Comparison of ENCODE assay signal across 10 mouse cellular contexts in genomic region chr8:120144652-120145301, GRCm38 (mm10). TPM values are rescaled to one million over a fixed set of nuclear protein-coding genes. Genes with fewer than 3 reads are reported as not detected.
DNase-seq lines count a peak whose midpoint lies in the region; ATAC-seq and TF ChIP-seq lines count a peak whose summit lies in the region.
"Had no signal": no experiment of that assay in that cellular context is flagged by ENCODE, and none has a peak within 500 bp of the region (broad histone marks: within the 10 kb centered on the region; RNA-seq: fewer than 3 reads in every experiment).

No protein-coding gene starts in this region.

- no peak overlapping the region for H3K4me3 ChIP-seq in intestine, embryonic 16.5 days (ENCODE audit: low read length)
- no peak overlapping the region for H3K4me3 ChIP-seq in intestine, postnatal 0 days (ENCODE audit: low read depth, low read length)
- no peak overlapping the region for H3K4me3 ChIP-seq in forebrain, embryonic 11.5 days (ENCODE audit: low read depth, low read length)
- H3K4me3 ChIP-seq in limb, embryonic 12.5 days (replicated peaks) = no peak overlapping the region
- H3K4me3 ChIP-seq in neural tube, embryonic 14.5 days (ENCODE audit: low read depth, low read length) = no peak overlapping the region
- no peak overlapping the region for H3K4me3 ChIP-seq in intestine, embryonic 15.5 days (replicated peaks)
- H3K4me3 ChIP-seq in liver, embryonic 11.5 days (ENCODE audit: low read depth, low read length) = no peak overlapping the region

- DNase-seq in forebrain, embryonic 11.5 days (ENCODE audit: low spot score) = no peak
- no peak for DNase-seq in layer of hippocampus, postnatal 25 days (ENCODE audit: extremely low spot score in 1 of 2, low spot score in 1 of 2)
- DNase-seq in liver, embryonic 11.5 days (ENCODE audit: low spot score) = no peak

- no peaks in the 10 kb centered on the region for H3K9me3 ChIP-seq in intestine, embryonic 16.5 days (ENCODE audit: control insufficient read depth, low read length)
- H3K9me3 ChIP-seq in intestine, postnatal 0 days (ENCODE audit: control insufficient read depth) = no peaks in the 10 kb centered on the region
- H3K9me3 ChIP-seq in forebrain, embryonic 11.5 days (ENCODE audit: control insufficient read depth, low read length) = no peaks in the 10 kb centered on the region
- H3K9me3 ChIP-seq in limb, embryonic 12.5 days = no peaks in the 10 kb centered on the region
- no peaks in the 10 kb centered on the region for H3K9me3 ChIP-seq in neural tube, embryonic 14.5 days (ENCODE audit: control insufficient read depth, low read length)
- H3K9me3 ChIP-seq in intestine, embryonic 15.5 days = no peaks in the 10 kb centered on the region; the same call in 1 of the 2 replicates
- H3K9me3 ChIP-seq in liver, embryonic 11.5 days (ENCODE audit: control insufficient read depth, low read length) = no peaks in the 10 kb centered on the region

- no peaks in the 10 kb centered on the region for H3K36me3 ChIP-seq in intestine, embryonic 16.5 days (ENCODE audit: control insufficient read depth, insufficient read depth, low read length)
- H3K36me3 ChIP-seq in intestine, postnatal 0 days (ENCODE audit: control insufficient read depth, insufficient read depth) = 0 out of 2 replicates have a peak, but pooled peaks cover 5% of the 10 kb centered on the region
- no peaks in the 10 kb centered on the region for H3K36me3 ChIP-seq in forebrain, embryonic 11.5 days (ENCODE audit: control insufficient read depth, insufficient read depth, low read length)
- H3K36me3 ChIP-seq in limb, embryonic 12.5 days = no peaks in the 10 kb centered on the region
- H3K36me3 ChIP-seq in neural tube, embryonic 14.5 days (ENCODE audit: control insufficient read depth, insufficient read depth, low read length) = no peaks in the 10 kb centered on the region
- H3K36me3 ChIP-seq in intestine, embryonic 15.5 days = no peaks in the 10 kb centered on the region
- no peaks in the 10 kb centered on the region for H3K36me3 ChIP-seq in liver, embryonic 11.5 days (ENCODE audit: control insufficient read depth, insufficient read depth, low read length)

- 49% methylated on average over 12 of the region's 12 CpGs for WGBS in intestine, embryonic 16.5 days
- WGBS in intestine, postnatal 0 days = 55% methylated on average over 12 of the region's 12 CpGs
- 63% methylated on average over 12 of the region's 12 CpGs for WGBS in forebrain, embryonic 11.5 days
- 52% methylated on average over 12 of the region's 12 CpGs for WGBS in limb, embryonic 12.5 days
- WGBS in neural tube, embryonic 14.5 days = 55% methylated on average over 12 of the region's 12 CpGs
- WGBS in intestine, embryonic 15.5 days = 46% methylated on average over 12 of the region's 12 CpGs
- 40% methylated on average over 12 of the region's 12 CpGs for WGBS in liver, embryonic 11.5 days

- no peak overlapping the region for H3K27ac ChIP-seq in intestine, embryonic 16.5 days (ENCODE audit: low read length)
- H3K27ac ChIP-seq in intestine, postnatal 0 days (ENCODE audit: low read depth, low read length) = no peak overlapping the region
- peak overlapping the region; percentile 64 for H3K27ac ChIP-seq in forebrain, embryonic 11.5 days (ENCODE audit: low read depth, low read length)
- H3K27ac ChIP-seq in limb, embryonic 12.5 days = 0 out of 2 replicates have a peak overlapping the region, but pooled peaks have one; percentile 8
- peak overlapping the region; percentile 69 for H3K27ac ChIP-seq in neural tube, embryonic 14.5 days (ENCODE audit: low read depth, low read length)
- H3K27ac ChIP-seq in intestine, embryonic 15.5 days = no peak overlapping the region
- no peak overlapping the region for H3K27ac ChIP-seq in liver, embryonic 11.5 days (ENCODE audit: low read depth, low read length)

- peaks cover 17% of the 10 kb centered on the region; the same call in 1 of the 2 replicates for H3K4me1 ChIP-seq in intestine, embryonic 16.5 days (ENCODE audit: control insufficient read depth, insufficient read depth, low read length)
- H3K4me1 ChIP-seq in intestine, postnatal 0 days (replicated peaks; ENCODE audit: control insufficient read depth, insufficient read depth, low read length) = peaks cover under 1% of the 10 kb centered on the region; the same call in 1 of the 2 replicates
- H3K4me1 ChIP-seq in forebrain, embryonic 11.5 days (replicated peaks; ENCODE audit: control insufficient read depth, insufficient read depth, low read length) = peaks cover 7% of the 10 kb centered on the region
- peaks cover 13% of the 10 kb centered on the region for H3K4me1 ChIP-seq in limb, embryonic 12.5 days (replicated peaks)
- H3K4me1 ChIP-seq in neural tube, embryonic 14.5 days (ENCODE audit: control insufficient read depth, insufficient read depth, low read length) = peaks cover 11% of the 10 kb centered on the region
- peaks cover 9% of the 10 kb centered on the region for H3K4me1 ChIP-seq in intestine, embryonic 15.5 days (replicated peaks)
- H3K4me1 ChIP-seq in liver, embryonic 11.5 days (replicated peaks; ENCODE audit: control insufficient read depth, insufficient read depth, low read length) = no peaks in the 10 kb centered on the region; the same call in 1 of the 2 replicates

- no peak overlapping the region for H3K4me2 ChIP-seq in intestine, embryonic 16.5 days (ENCODE audit: low read depth, low read length)
- H3K4me2 ChIP-seq in intestine, postnatal 0 days (replicated peaks; ENCODE audit: low read depth) = no peak overlapping the region
- no peak overlapping the region for H3K4me2 ChIP-seq in forebrain, embryonic 11.5 days (ENCODE audit: low read depth, low read length, severe bottlenecking)
- H3K4me2 ChIP-seq in limb, embryonic 12.5 days = no peak overlapping the region
- H3K4me2 ChIP-seq in neural tube, embryonic 14.5 days (ENCODE audit: low read depth, low read length) = no peak overlapping the region
- no peak overlapping the region for H3K4me2 ChIP-seq in intestine, embryonic 15.5 days (replicated peaks)
- H3K4me2 ChIP-seq in liver, embryonic 11.5 days = no peak overlapping the region

- TF ChIP-seq CTCF in intestine, postnatal 0 days (IDR thresholded peaks at IDR 0.05; ENCODE audit: low read depth) = no peak

- no peak for ATAC-seq in intestine, embryonic 16.5 days
- no peak for ATAC-seq in intestine, postnatal 0 days
- ATAC-seq in forebrain, embryonic 11.5 days (replicated peaks; ENCODE audit: low FRiP score) = no peak
- ATAC-seq in limb, embryonic 12.5 days (ENCODE audit: insufficient number of reproducible peaks, insufficient read depth, low FRiP score, low TSS enrichment, low read depth) = no peak
- peak; percentile 21; the same call in 1 of the 2 replicates for ATAC-seq in neural tube, embryonic 14.5 days (ENCODE audit: low read depth)
- no peak for ATAC-seq in intestine, embryonic 15.5 days
- ATAC-seq in liver, embryonic 11.5 days (replicated peaks; ENCODE audit: low FRiP score) = no peak

- no peaks in the 10 kb centered on the region for H3K27me3 ChIP-seq in intestine, embryonic 16.5 days (replicated peaks; ENCODE audit: control insufficient read depth, insufficient read depth, low read length)
- H3K27me3 ChIP-seq in intestine, postnatal 0 days (replicated peaks; ENCODE audit: control insufficient read depth, insufficient read depth, low read length) = no peaks in the 10 kb centered on the region
- no peaks in the 10 kb centered on the region for H3K27me3 ChIP-seq in forebrain, embryonic 11.5 days (ENCODE audit: control insufficient read depth, insufficient read depth, low read length)
- H3K27me3 ChIP-seq in limb, embryonic 12.5 days = peaks cover 6% of the 10 kb centered on the region; the same call in 1 of the 2 replicates
- H3K27me3 ChIP-seq in neural tube, embryonic 14.5 days (ENCODE audit: control insufficient read depth, insufficient read depth, low read length) = no peaks in the 10 kb centered on the region
- no peaks in the 10 kb centered on the region for H3K27me3 ChIP-seq in intestine, embryonic 15.5 days (replicated peaks)
- no peaks in the 10 kb centered on the region for H3K27me3 ChIP-seq in liver, embryonic 11.5 days (replicated peaks; ENCODE audit: control insufficient read depth, insufficient read depth, low read length)

- peak overlapping the region; percentile 19; the same call in 1 of the 2 replicates for H3K9ac ChIP-seq in intestine, embryonic 16.5 days (ENCODE audit: low read depth, low read length)
- no peak overlapping the region for H3K9ac ChIP-seq in intestine, postnatal 0 days (ENCODE audit: low read depth, low read length)
- H3K9ac ChIP-seq in forebrain, embryonic 11.5 days (ENCODE audit: low read length) = no peak overlapping the region
- H3K9ac ChIP-seq in limb, embryonic 12.5 days (replicated peaks) = no peak overlapping the region
- H3K9ac ChIP-seq in neural tube, embryonic 14.5 days (replicated peaks; ENCODE audit: low read depth, low read length) = 0 out of 2 replicates have a peak overlapping the region, but pooled peaks have one; percentile 18
- no peak overlapping the region for H3K9ac ChIP-seq in intestine, embryonic 15.5 days
- H3K9ac ChIP-seq in liver, embryonic 11.5 days (ENCODE audit: low read depth, low read length) = no peak overlapping the region

RNA-seq across cellular contexts. Expression of gene 6430548M08Rik, which starts 30.8 kb away (rescaled TPM):
- 4.6 and 5.1 TPM in 2 replicates for polyA plus RNA-seq in intestine, embryonic 16.5 days (2015; fragmentation: Nextera tagmentation; extraction: Ambion mirVana)
- 6.0 and 7.1 TPM in 2 replicates for polyA plus RNA-seq in intestine, postnatal 0 days (2015; fragmentation: Nextera tagmentation; extraction: Ambion mirVana)
- 9.9 and 10.0 TPM in 2 replicates for polyA plus RNA-seq in forebrain, embryonic 11.5 days (2014; fragmentation: Nextera tagmentation; extraction: Ambion mirVana)
- 3.0 and 3.5 TPM in 2 replicates for polyA plus RNA-seq in limb, embryonic 12.5 days (2016; fragmentation: Nextera tagmentation; extraction: Ambion mirVana)
- polyA plus RNA-seq in neural tube, embryonic 14.5 days (2014; fragmentation: Nextera tagmentation; extraction: Ambion mirVana) = 35.3 and 36.9 TPM in 2 replicates
- total RNA-seq in layer of hippocampus, postnatal 25 days (2021) = 100 to 1,000 TPM; 151 to 168 TPM
- polyA plus RNA-seq in intestine, embryonic 15.5 days (2015; fragmentation: Nextera tagmentation; extraction: Ambion mirVana) = 4.7 and 5.8 TPM in 2 replicates
- 2.1 TPM in 2 replicates for polyA plus RNA-seq in liver, embryonic 11.5 days (2014; fragmentation: Nextera tagmentation; extraction: Ambion mirVana)

RNA-seq across cellular contexts. Expression of gene Fam92b, which starts 32.5 kb away (rescaled TPM):
- 0.55 and 0.67 TPM in 2 replicates for polyA plus RNA-seq in intestine, embryonic 16.5 days (2015; fragmentation: Nextera tagmentation; extraction: Ambion mirVana)
- polyA plus RNA-seq in intestine, postnatal 0 days (2015; fragmentation: Nextera tagmentation; extraction: Ambion mirVana) = 0.29 TPM in 1 of 2 replicates, not detected in the other
- polyA plus RNA-seq in forebrain, embryonic 11.5 days (2014; fragmentation: Nextera tagmentation; extraction: Ambion mirVana) = 2.0 and 2.1 TPM in 2 replicates
- polyA plus RNA-seq in limb, embryonic 12.5 days (2016; fragmentation: Nextera tagmentation; extraction: Ambion mirVana) = not detected in 2 replicates
- 1.7 TPM in 2 replicates for polyA plus RNA-seq in neural tube, embryonic 14.5 days (2014; fragmentation: Nextera tagmentation; extraction: Ambion mirVana)
- under 1 TPM; 0.61 to 0.71 TPM for total RNA-seq in layer of hippocampus, postnatal 25 days (2021)
- 0.78 and 0.93 TPM in 2 replicates for polyA plus RNA-seq in intestine, embryonic 15.5 days (2015; fragmentation: Nextera tagmentation; extraction: Ambion mirVana)
- 0.27 TPM in 1 of 2 replicates, not detected in the other for polyA plus RNA-seq in liver, embryonic 11.5 days (2014; fragmentation: Nextera tagmentation; extraction: Ambion mirVana)
- total RNA-seq: CH12.LX had no signal
- polyA plus RNA-seq: liver, embryonic 16.5 days had no signal

RNA-seq across cellular contexts. Expression of gene Zdhhc7, which starts 43.5 kb away (rescaled TPM):
- 40.5 and 44.7 TPM in 2 replicates for polyA plus RNA-seq in intestine, embryonic 16.5 days (2015; fragmentation: Nextera tagmentation; extraction: Ambion mirVana)
- polyA plus RNA-seq in intestine, postnatal 0 days (2015; fragmentation: Nextera tagmentation; extraction: Ambion mirVana) = 39.4 and 44.9 TPM in 2 replicates
- 29.4 and 29.9 TPM in 2 replicates for polyA plus RNA-seq in forebrain, embryonic 11.5 days (2014; fragmentation: Nextera tagmentation; extraction: Ambion mirVana)
- 28.7 and 29.4 TPM in 2 replicates for polyA plus RNA-seq in limb, embryonic 12.5 days (2016; fragmentation: Nextera tagmentation; extraction: Ambion mirVana)
- 21.3 and 26.2 TPM in 2 replicates for polyA plus RNA-seq in neural tube, embryonic 14.5 days (2014; fragmentation: Nextera tagmentation; extraction: Ambion mirVana)
- 10 to 100 TPM; 36.5 to 40.0 TPM for total RNA-seq in layer of hippocampus, postnatal 25 days (2021)
- 34.8 and 39.7 TPM in 2 replicates for polyA plus RNA-seq in intestine, embryonic 15.5 days (2015; fragmentation: Nextera tagmentation; extraction: Ambion mirVana)
- polyA plus RNA-seq in liver, embryonic 11.5 days (2014; fragmentation: Nextera tagmentation; extraction: Ambion mirVana) = 27.4 and 30.1 TPM in 2 replicates

Comparison
In these comparisons a context has a peak if more than half of its experiments do, and no peak if none do; other contexts are left out.
1. H3K9ac ChIP-seq: peak in intestine, embryonic 16.5 days (single experiment) and neural tube, embryonic 14.5 days (single experiment); none in intestine, postnatal 0 days (single experiment), forebrain, embryonic 11.5 days (single experiment), limb, embryonic 12.5 days (single experiment), intestine, embryonic 15.5 days (single experiment) and liver, embryonic 11.5 days (single experiment).
2. H3K27ac ChIP-seq: peak in forebrain, embryonic 11.5 days (single experiment), limb, embryonic 12.5 days (single experiment) and neural tube, embryonic 14.5 days (single experiment); none in intestine, embryonic 16.5 days (single experiment), intestine, postnatal 0 days (single experiment), intestine, embryonic 15.5 days (single experiment) and liver, embryonic 11.5 days (single experiment).